8 mouse cellular contexts compared by ENCODE assay signal in the genomic region with DNA sequence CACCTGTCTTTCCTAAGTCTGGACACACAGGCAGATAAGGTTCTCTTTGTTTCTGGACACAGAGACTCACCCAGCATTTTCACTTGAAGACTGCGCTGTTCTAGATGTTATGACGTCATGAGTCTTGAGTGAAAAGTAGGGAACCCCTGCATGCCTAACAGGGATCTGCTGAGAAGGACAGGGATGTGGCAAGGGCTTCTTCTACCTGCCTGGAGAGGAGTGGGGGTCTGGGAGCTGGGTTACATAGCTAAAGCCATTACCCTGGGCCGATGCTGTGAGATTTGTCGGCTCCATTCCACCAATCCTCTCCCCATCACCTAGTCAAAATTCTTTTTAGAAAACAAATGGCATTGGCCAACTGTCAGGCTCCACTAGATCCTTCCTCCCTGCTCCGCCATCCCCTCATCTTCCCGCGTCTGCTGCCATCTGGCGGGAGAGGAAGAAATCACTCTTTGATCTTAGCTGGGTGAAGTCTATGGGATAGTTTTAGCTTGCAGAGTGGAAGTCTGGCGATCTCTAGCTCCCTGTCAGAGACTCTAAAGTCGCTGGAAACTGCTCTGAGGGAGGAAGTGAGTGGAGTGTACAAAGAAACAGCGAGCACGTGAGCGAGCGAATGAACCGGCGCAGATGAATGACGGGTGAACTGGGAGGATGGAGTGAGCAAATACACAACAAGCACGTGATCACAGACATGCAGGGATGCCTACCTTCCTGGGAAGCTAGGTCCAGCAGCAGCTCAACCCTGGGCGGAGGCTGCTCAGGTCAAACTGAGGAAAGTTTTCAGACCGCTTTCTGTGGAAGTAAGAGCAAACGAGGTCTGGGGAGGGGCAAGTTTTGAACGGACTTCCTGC. TPM values are rescaled to one million over a fixed set of nuclear protein-coding genes. Genes with fewer than 3 reads are reported as not detected.
DNase-seq lines count a peak whose midpoint lies in the region; ATAC-seq and TF ChIP-seq lines count a peak whose summit lies in the region.

No protein-coding gene starts in this region.

- DNase-seq in A20 (ENCODE audit: low read depth, low spot score): peak; percentile 38
- DNase-seq in forebrain, embryonic 10.5 days (ENCODE audit: extremely low spot score, low spot score): peak; percentile 82
- DNase-seq in kidney, postnatal 10 days: peak; percentile 87
- DNase-seq in liver, embryonic 11.5 days (ENCODE audit: low spot score): peak; percentile 61
- peak; percentile 82 for DNase-seq in neural tube, embryonic 11.5 days (ENCODE audit: low spot score)
- peak; percentile 72 for DNase-seq in stomach, postnatal 0 days (ENCODE audit: low spot score)

- H3K9me3 ChIP-seq in forebrain, embryonic 10.5 days: no peaks in the 10 kb centered on the region
- no peaks in the 10 kb centered on the region for H3K9me3 ChIP-seq in heart, embryonic 15.5 days (replicated peaks)
- H3K9me3 ChIP-seq in liver, embryonic 11.5 days (ENCODE audit: control insufficient read depth, low read length): no peaks in the 10 kb centered on the region
- H3K9me3 ChIP-seq in neural tube, embryonic 11.5 days (ENCODE audit: control insufficient read depth, low read length): no peaks in the 10 kb centered on the region
- H3K9me3 ChIP-seq in stomach, postnatal 0 days (ENCODE audit: control insufficient read depth, low read length): no peaks in the 10 kb centered on the region

- H3K36me3 ChIP-seq in forebrain, embryonic 10.5 days (replicated peaks): no peaks in the 10 kb centered on the region
- H3K36me3 ChIP-seq in heart, embryonic 15.5 days: no peaks in the 10 kb centered on the region
- no peaks in the 10 kb centered on the region for H3K36me3 ChIP-seq in liver, embryonic 11.5 days (ENCODE audit: control insufficient read depth, insufficient read depth, low read length)
- no peaks in the 10 kb centered on the region for H3K36me3 ChIP-seq in neural tube, embryonic 11.5 days (ENCODE audit: control insufficient read depth, insufficient read depth, low read length)
- H3K36me3 ChIP-seq in stomach, postnatal 0 days (ENCODE audit: control insufficient read depth, insufficient read depth, low read length): no peaks in the 10 kb centered on the region

- H3K4me3 ChIP-seq in bone marrow macrophage, adult 2 months (ENCODE audit: insufficient read depth, low read length): peak overlapping the region; percentile 1; the same call in 1 of the 2 replicates
- peak overlapping the region; percentile 44 for H3K4me3 ChIP-seq in forebrain, embryonic 10.5 days
- peak overlapping the region; percentile 15; the same call in 1 of the 2 replicates for H3K4me3 ChIP-seq in heart, embryonic 15.5 days
- no peak overlapping the region for H3K4me3 ChIP-seq in liver, embryonic 11.5 days (ENCODE audit: low read depth, low read length)
- H3K4me3 ChIP-seq in neural tube, embryonic 11.5 days (ENCODE audit: low read depth, low read length): no peak overlapping the region
- H3K4me3 ChIP-seq in stomach, postnatal 0 days (ENCODE audit: low read depth, low read length): no peak overlapping the region

- no peak for ATAC-seq in heart, embryonic 15.5 days (replicated peaks; ENCODE audit: insufficient number of reproducible peaks, insufficient read depth, low FRiP score, low read depth)
- no peak for ATAC-seq in liver, embryonic 11.5 days (replicated peaks; ENCODE audit: low FRiP score)
- ATAC-seq in neural tube, embryonic 11.5 days (ENCODE audit: insufficient read depth, low FRiP score, low TSS enrichment): no peak
- ATAC-seq in stomach, postnatal 0 days (ENCODE audit: low FRiP score, low TSS enrichment): peak; percentile 63; the same call in 1 of the 2 replicates

- H3K27me3 ChIP-seq in forebrain, embryonic 10.5 days (ENCODE audit: poor library complexity, severe bottlenecking): no peaks in the 10 kb centered on the region
- peaks cover 38% of the 10 kb centered on the region for H3K27me3 ChIP-seq in heart, embryonic 15.5 days
- peaks cover 6% of the 10 kb centered on the region; the same call in 1 of the 2 replicates for H3K27me3 ChIP-seq in liver, embryonic 11.5 days (replicated peaks; ENCODE audit: control insufficient read depth, insufficient read depth, low read length)
- no peaks in the 10 kb centered on the region for H3K27me3 ChIP-seq in neural tube, embryonic 11.5 days (ENCODE audit: control insufficient read depth, insufficient read depth, low read length)
- no peaks in the 10 kb centered on the region for H3K27me3 ChIP-seq in stomach, postnatal 0 days (ENCODE audit: control insufficient read depth, insufficient read depth, low read length)

- TF ChIP-seq POLR2A in bone marrow macrophage, adult 2 months (IDR thresholded peaks at IDR 0.05; ENCODE audit: borderline replicate concordance, low read depth, low read length): no peak

- 16% methylated on average over 22 of the region's 22 CpGs for WGBS in forebrain, embryonic 10.5 days
- WGBS in heart, embryonic 15.5 days: 15% methylated on average over 22 of the region's 22 CpGs
- WGBS in liver, embryonic 11.5 days: 17% methylated on average over 22 of the region's 22 CpGs
- WGBS in neural tube, embryonic 11.5 days: 16% methylated on average over 22 of the region's 22 CpGs
- 11% methylated on average over 22 of the region's 22 CpGs for WGBS in stomach, postnatal 0 days

- TF ChIP-seq CTCF in bone marrow macrophage, adult 2 months (IDR thresholded peaks at IDR 0.05; ENCODE audit: low read depth, low read length): peak; percentile 88
- peak; percentile 93 for TF ChIP-seq CTCF in stomach, postnatal 0 days (IDR thresholded peaks at IDR 0.05; ENCODE audit: low read depth)

- H3K4me1 ChIP-seq in bone marrow macrophage, adult 2 months (ENCODE audit: control insufficient read depth, insufficient read depth, low read length): no peaks in the 10 kb centered on the region
- peaks cover 5% of the 10 kb centered on the region; the same call in 1 of the 2 replicates for H3K4me1 ChIP-seq in forebrain, embryonic 10.5 days
- peaks cover 3% of the 10 kb centered on the region for H3K4me1 ChIP-seq in heart, embryonic 15.5 days (replicated peaks)
- no peaks in the 10 kb centered on the region for H3K4me1 ChIP-seq in liver, embryonic 11.5 days (replicated peaks; ENCODE audit: control insufficient read depth, insufficient read depth, low read length)
- no peaks in the 10 kb centered on the region for H3K4me1 ChIP-seq in neural tube, embryonic 11.5 days (ENCODE audit: control insufficient read depth, insufficient read depth, low read length)
- H3K4me1 ChIP-seq in stomach, postnatal 0 days (replicated peaks; ENCODE audit: control insufficient read depth, insufficient read depth): no peaks in the 10 kb centered on the region

- no peak overlapping the region for H3K27ac ChIP-seq in bone marrow macrophage, adult 2 months (ENCODE audit: insufficient read depth, low read depth, low read length)
- H3K27ac ChIP-seq in forebrain, embryonic 10.5 days: 0 out of 2 replicates have a peak overlapping the region, but pooled peaks have one; percentile 12
- H3K27ac ChIP-seq in heart, embryonic 15.5 days: no peak overlapping the region
- H3K27ac ChIP-seq in liver, embryonic 11.5 days (ENCODE audit: low read depth, low read length): no peak overlapping the region
- no peak overlapping the region for H3K27ac ChIP-seq in neural tube, embryonic 11.5 days (ENCODE audit: low read depth, low read length)
- no peak overlapping the region for H3K27ac ChIP-seq in stomach, postnatal 0 days (replicated peaks)

- peak overlapping the region; percentile 46 for H3K4me2 ChIP-seq in heart, embryonic 15.5 days
- peak overlapping the region; percentile 36 for H3K4me2 ChIP-seq in liver, embryonic 11.5 days
- peak overlapping the region; percentile 36 for H3K4me2 ChIP-seq in neural tube, embryonic 11.5 days (ENCODE audit: low read depth)
- H3K4me2 ChIP-seq in stomach, postnatal 0 days (replicated peaks; ENCODE audit: low read depth): peak overlapping the region; percentile 40; the same call in 1 of the 2 replicates

- no peak overlapping the region for H3K9ac ChIP-seq in heart, embryonic 15.5 days
- H3K9ac ChIP-seq in liver, embryonic 11.5 days (ENCODE audit: low read depth, low read length): no peak overlapping the region
- peak overlapping the region; percentile 5; the same call in 1 of the 2 replicates for H3K9ac ChIP-seq in neural tube, embryonic 11.5 days (ENCODE audit: low read length)
- no peak overlapping the region for H3K9ac ChIP-seq in stomach, postnatal 0 days (ENCODE audit: low read length)

- TF ChIP-seq EP300 in stomach, postnatal 0 days (optimal IDR thresholded peaks at IDR 0.05): no peak

RNA-seq across cellular contexts. Expression of gene Gm17087, which starts 25.9 kb away (rescaled TPM):
- 2.4 and 4.4 TPM in 2 replicates for polyA plus RNA-seq in bone marrow macrophage, adult 2 months (2012; ENCODE audit: insufficient read depth, insufficient read length, missing spikeins)
- not detected in 2 replicates for polyA plus RNA-seq in forebrain, embryonic 10.5 days (2016; fragmentation: Nextera tagmentation; extraction: Ambion mirVana)
- polyA plus RNA-seq in heart, embryonic 15.5 days (2015; fragmentation: Nextera tagmentation; extraction: Ambion mirVana): not detected in 2 replicates
- not detected in 2 replicates for polyA plus RNA-seq in liver, embryonic 11.5 days (2014; fragmentation: Nextera tagmentation; extraction: Ambion mirVana)
- polyA plus RNA-seq in neural tube, embryonic 11.5 days (2014; fragmentation: Nextera tagmentation; extraction: Ambion mirVana): not detected in 2 replicates
- polyA plus RNA-seq in stomach, postnatal 0 days (2015; fragmentation: Nextera tagmentation; extraction: Ambion mirVana): not detected in 2 replicates

Comparison
In these comparisons a context has a peak if more than half of its experiments do, and no peak if none do; other contexts are left out.
1. H3K4me3 ChIP-seq: peak in bone marrow macrophage, adult 2 months (single experiment), forebrain, embryonic 10.5 days (single experiment) and heart, embryonic 15.5 days (single experiment); none in liver, embryonic 11.5 days (single experiment), neural tube, embryonic 11.5 days (single experiment) and stomach, postnatal 0 days (single experiment).
2. Peak in every context shown above with its lines, with median percentiles within 50 percentile points of each other: DNase-seq and H3K4me2 ChIP-seq.